In the genomic region with DNA sequence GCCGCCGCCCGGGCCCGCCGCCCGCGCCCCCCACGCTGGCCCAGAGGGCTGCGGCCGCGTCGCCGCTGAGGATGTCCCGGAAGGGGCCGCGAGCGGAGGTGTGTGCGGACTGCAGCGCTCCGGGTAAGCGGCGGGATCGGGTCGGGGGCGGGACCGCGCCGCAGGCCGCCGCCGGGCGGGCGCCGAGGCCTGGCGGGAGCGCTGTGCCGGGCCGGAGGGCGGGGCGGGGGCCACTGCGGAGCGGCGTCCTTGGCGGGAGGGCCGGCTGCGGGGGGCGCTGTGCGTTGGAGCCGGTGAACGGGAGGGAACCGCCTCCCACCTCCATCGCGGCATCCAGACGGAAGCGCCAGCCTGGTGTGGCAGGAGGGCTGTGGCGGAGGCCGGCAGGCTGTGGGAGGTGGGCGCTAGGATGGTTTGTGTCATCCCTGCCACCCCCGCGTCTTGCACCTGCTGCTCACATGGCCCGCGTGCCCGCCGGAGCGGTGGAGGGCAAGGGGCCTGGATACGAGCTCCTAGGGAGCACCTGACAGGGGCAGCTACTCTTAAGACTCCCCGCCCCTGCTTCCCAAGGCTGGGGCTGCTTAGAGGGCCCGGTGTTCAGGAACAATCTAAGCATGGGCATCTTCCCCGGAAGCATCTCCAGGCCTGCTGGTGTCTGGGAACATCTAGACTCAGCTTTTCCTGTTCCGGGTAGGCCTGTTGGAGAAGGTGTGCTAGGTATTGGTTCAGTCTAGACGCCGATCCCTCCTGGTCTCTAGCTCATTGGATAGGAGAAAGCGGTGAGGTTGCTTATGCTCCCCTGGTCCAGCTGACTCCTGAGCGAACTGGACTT, we compare ENCODE assay signal across 8 mouse cellular contexts. TPM values are rescaled to one million over a fixed set of nuclear protein-coding genes. Genes with fewer than 3 reads are reported as not detected.
A peak's percentile ranks its signal among the peaks of the same experiment; 100 is the strongest.
DNase-seq lines count a peak whose midpoint lies in the region; ATAC-seq and TF ChIP-seq lines count a peak whose summit lies in the region.

TSS of gene Git1 (plus strand) at position 51 of the 832 bp plus-strand sequence.

- TF ChIP-seq CTCF in gastrocnemius, adult 2 months (IDR thresholded peaks at IDR 0.05), result peak; percentile 12; the same call in 1 of the 2 replicates
- no peak for TF ChIP-seq CTCF in testis, adult 2 months (IDR thresholded peaks at IDR 0.05; ENCODE audit: control insufficient read depth, insufficient read depth, insufficient replicate concordance, low read depth, low read length)

- H3K27me3 ChIP-seq in hindbrain, embryonic 16.5 days (replicated peaks; ENCODE audit: control insufficient read depth, insufficient read depth, low read length), result no peaks in the 10 kb centered on the region
- H3K27me3 ChIP-seq in limb, embryonic 11.5 days (ENCODE audit: control insufficient read depth, insufficient read depth, low read length), result no peaks in the 10 kb centered on the region
- H3K27me3 ChIP-seq in midbrain, embryonic 14.5 days (ENCODE audit: control insufficient read depth, insufficient read depth, low read length), result no peaks in the 10 kb centered on the region
- H3K27me3 ChIP-seq in testis, adult 2 months (ENCODE audit: control insufficient read depth, insufficient read depth, low read length), result peaks cover 3% of the 10 kb centered on the region; the same call in 1 of the 2 replicates

- H3K27ac ChIP-seq in gastrocnemius, adult 2 months, result peak within 1 kb of the TSS; percentile 97
- H3K27ac ChIP-seq in hindbrain, embryonic 16.5 days (ENCODE audit: low read depth, low read length), result peak within 1 kb of the TSS; percentile 90
- peak within 1 kb of the TSS; percentile 90 for H3K27ac ChIP-seq in limb, embryonic 11.5 days (replicated peaks; ENCODE audit: low read depth, low read length)
- peak within 1 kb of the TSS; percentile 89 for H3K27ac ChIP-seq in midbrain, embryonic 14.5 days (replicated peaks; ENCODE audit: low read depth, low read length)
- peak within 1 kb of the TSS; percentile 87 for H3K27ac ChIP-seq in testis, adult 2 months (ENCODE audit: control insufficient read depth, insufficient read depth, low read depth, low read length)

- peak; percentile 67 to 75 for DNase-seq in left cerebral cortex, adult 18-20 months (ENCODE audit: low spot score in 2 of 2)
- no peak for DNase-seq in left cerebral cortex, adult 11 months (ENCODE audit: low spot score)
- peak; percentile 68 for DNase-seq in cerebellum, adult 9-10 months
- peak; percentile 75 for DNase-seq in gastrocnemius, adult 2 months
- peak; percentile 60 for DNase-seq in limb, embryonic 11.5 days (ENCODE audit: low spot score)
- DNase-seq in midbrain, embryonic 14.5 days, result peak; percentile 60

- no peaks in the 10 kb centered on the region for H3K36me3 ChIP-seq in hindbrain, embryonic 16.5 days (ENCODE audit: control insufficient read depth, insufficient read depth, low read length)
- H3K36me3 ChIP-seq in limb, embryonic 11.5 days (ENCODE audit: control insufficient read depth, insufficient read depth, low read length), result no peaks in the 10 kb centered on the region; the same call in 1 of the 2 replicates
- 0 out of 2 replicates have a peak, but pooled peaks cover 1% of the 10 kb centered on the region for H3K36me3 ChIP-seq in midbrain, embryonic 14.5 days (ENCODE audit: control insufficient read depth, insufficient read depth, low read length)
- H3K36me3 ChIP-seq in testis, adult 2 months (ENCODE audit: control insufficient read depth, insufficient read depth, low read length), result peaks cover 1% of the 10 kb centered on the region

- TF ChIP-seq POLR2A in testis, adult 2 months (IDR thresholded peaks at IDR 0.05; ENCODE audit: control insufficient read depth, low read depth, low read length), result no peak

- H3K4me2 ChIP-seq in hindbrain, embryonic 16.5 days (ENCODE audit: low read length), result peak within 1 kb of the TSS; percentile 77
- peak within 1 kb of the TSS; percentile 96 for H3K4me2 ChIP-seq in limb, embryonic 11.5 days (ENCODE audit: low read depth, severe bottlenecking)
- peak within 1 kb of the TSS; percentile 81 for H3K4me2 ChIP-seq in midbrain, embryonic 14.5 days (ENCODE audit: low read length)

- peaks cover 65% of the 10 kb centered on the region for H3K4me1 ChIP-seq in hindbrain, embryonic 16.5 days (ENCODE audit: control insufficient read depth, insufficient read depth, low read depth, low read length)
- H3K4me1 ChIP-seq in limb, embryonic 11.5 days (ENCODE audit: control insufficient read depth, insufficient read depth, low read length), result peaks cover 36% of the 10 kb centered on the region
- peaks cover 42% of the 10 kb centered on the region for H3K4me1 ChIP-seq in midbrain, embryonic 14.5 days (ENCODE audit: control insufficient read depth, insufficient read depth, low read length)
- peaks cover 56% of the 10 kb centered on the region for H3K4me1 ChIP-seq in testis, adult 2 months (ENCODE audit: control insufficient read depth, insufficient read depth, low read length)

- WGBS in hindbrain, embryonic 16.5 days, result 2% methylated on average over 38 of the region's 74 CpGs
- WGBS in limb, embryonic 11.5 days, result 2% methylated on average over 51 of the region's 74 CpGs
- WGBS in midbrain, embryonic 14.5 days, result 1% methylated on average over 59 of the region's 74 CpGs

- no peak for ATAC-seq in hindbrain, embryonic 16.5 days
- no peak for ATAC-seq in limb, embryonic 11.5 days (ENCODE audit: insufficient number of reproducible peaks, low FRiP score, low TSS enrichment, low read depth)
- no peak for ATAC-seq in midbrain, embryonic 14.5 days (ENCODE audit: low FRiP score, low TSS enrichment)

- intact Hi-C loops in gastrocnemius, adult 2 months (cut with DNase I), result no loop called here

- peak within 1 kb of the TSS; percentile 93 for H3K4me3 ChIP-seq in gastrocnemius, adult 2 months
- peak within 1 kb of the TSS; percentile 95 for H3K4me3 ChIP-seq in hindbrain, embryonic 16.5 days (ENCODE audit: low read length)
- peak within 1 kb of the TSS; percentile 88 for H3K4me3 ChIP-seq in limb, embryonic 11.5 days (ENCODE audit: low read depth, low read length)
- H3K4me3 ChIP-seq in midbrain, embryonic 14.5 days (replicated peaks; ENCODE audit: low read depth, low read length), result peak within 1 kb of the TSS; percentile 87
- peak within 1 kb of the TSS; percentile 97 for H3K4me3 ChIP-seq in testis, adult 2 months (ENCODE audit: control insufficient read depth, low read depth, low read length)

- peak within 1 kb of the TSS; percentile 93 for H3K9ac ChIP-seq in hindbrain, embryonic 16.5 days (ENCODE audit: low read depth, low read length)
- H3K9ac ChIP-seq in limb, embryonic 11.5 days (ENCODE audit: low read length), result peak within 1 kb of the TSS; percentile 93
- H3K9ac ChIP-seq in midbrain, embryonic 14.5 days (replicated peaks; ENCODE audit: low read length), result peak within 1 kb of the TSS; percentile 93

- H3K9me3 ChIP-seq in hindbrain, embryonic 16.5 days (ENCODE audit: control insufficient read depth, low read length), result no peaks in the 10 kb centered on the region
- no peaks in the 10 kb centered on the region for H3K9me3 ChIP-seq in limb, embryonic 11.5 days (ENCODE audit: control insufficient read depth, low read length)
- no peaks in the 10 kb centered on the region for H3K9me3 ChIP-seq in midbrain, embryonic 14.5 days (ENCODE audit: control insufficient read depth, low read length)

RNA-seq across cellular contexts. Expression of gene Git1, which starts in this region (rescaled TPM):
- 100 to 1,000 TPM; 282 to 319 TPM for total RNA-seq in left cerebral cortex, adult 18-20 months (2021)
- total RNA-seq in gastrocnemius, adult 2 months (2021), result 10 to 100 TPM; 25.9 to 33.3 TPM
- polyA plus RNA-seq in hindbrain, embryonic 16.5 days (2015; fragmentation: Nextera tagmentation; extraction: Ambion mirVana), result 14.0 and 18.0 TPM in 2 replicates
- polyA plus RNA-seq in limb, embryonic 11.5 days (2014; fragmentation: Nextera tagmentation; extraction: Ambion mirVana), result 16.4 and 17.0 TPM in 2 replicates
- 23.1 and 25.1 TPM in 2 replicates for polyA plus RNA-seq in midbrain, embryonic 14.5 days (2014; fragmentation: Nextera tagmentation; extraction: Ambion mirVana)
- polyA plus RNA-seq in testis, adult 2 months (2012; rRNA removed), result 566 and 585 TPM in 2 replicates

Comparison
In these comparisons a context has a peak if more than half of its experiments do, and no peak if none do; other contexts are left out.
1. RNA of gene Git1 (total RNA-seq): 282 to 319 TPM in left cerebral cortex, adult 18-20 months; 25.9 to 33.3 TPM in gastrocnemius, adult 2 months; every median in the first group is over 4 times any median in the second.
2. RNA of gene Git1 (polyA plus RNA-seq): 566 to 585 TPM in testis, adult 2 months; 23.1 to 25.1 TPM in midbrain, embryonic 14.5 days, 16.4 to 17.0 TPM in limb, embryonic 11.5 days and 14.0 to 18.0 TPM in hindbrain, embryonic 16.5 days; every median in the first group is over 10 times any median in the second.
3. Peak in every context shown above with its lines, with median percentiles within 50 percentile points of each other: H3K27ac ChIP-seq, H3K4me3 ChIP-seq, H3K4me2 ChIP-seq and H3K9ac ChIP-seq.